Mouse (Mus musculus) lung, embryonic 14.5 days (tissue): Measurements from ENCODE around the gene Gdi2. TPM values are rescaled to one million over a fixed set of nuclear protein-coding genes. Genes with fewer than 3 reads are reported as not detected.

Experiments used
- ATAC-seq: fragments of 200-750 bp; cut with Nextera tagmentation; 2 replicates; pipeline ENCODE4 v1.8.0; 2017; ENCODE audit warnings: mild to moderate bottlenecking, moderate TSS enrichment, moderate library complexity; ENCODE audit not compliant: insufficient read depth
- DNase-seq: peaks from one replicate; pipeline ENCODE4 v3.0.0-alpha.2; 2015
- H3K27ac ChIP-seq: fragments of 300-500 bp; sonication (generic); 2 replicates; pipeline ENCODE4 v1.5.1; 2014; ENCODE audit warnings: low read depth, mild to moderate bottlenecking, moderate library complexity
- H3K27me3 ChIP-seq: fragments of 300-500 bp; sonication (generic); 2 replicates; pipeline ENCODE4 v1.6.1; 2014; ENCODE audit warnings: low read length, control low read depth; ENCODE audit not compliant: insufficient read depth
- H3K36me3 ChIP-seq: fragments of 300-500 bp; sonication (generic); 2 replicates; pipeline ENCODE4 v1.6.1; 2014; ENCODE audit warnings: control low read depth; ENCODE audit not compliant: insufficient read depth
- H3K4me1 ChIP-seq: fragments of 300-500 bp; sonication (generic); 2 replicates; pipeline ENCODE4 v1.6.1; 2014; ENCODE audit warnings: antibody characterized with exemption, control low read depth; ENCODE audit not compliant: insufficient read depth
- H3K4me2 ChIP-seq: fragments of 300-500 bp; sonication (generic); 2 replicates; pipeline ENCODE4 v1.6.1; 2014; ENCODE audit warnings: mild to moderate bottlenecking
- H3K4me3 ChIP-seq: fragments of 300-500 bp; sonication (generic); 2 replicates; pipeline ENCODE4 v1.5.1; 2014; ENCODE audit warnings: low read depth, low read length
- H3K9ac ChIP-seq: fragments of 300-500 bp; sonication (generic); 2 replicates; pipeline ENCODE4 v1.6.1; 2014
- H3K9me3 ChIP-seq: fragments of 300-500 bp; sonication (generic); 2 replicates; pipeline ENCODE4 v1.6.1; 2016; ENCODE audit warnings: low read depth, low read length, control low read depth
- CTCF ChIP-seq: IDR thresholded peaks from 2 replicates; pipeline ENCODE4 v1.5.1; 2016; ENCODE audit warnings: antibody characterized with exemption, low read depth
- WGBS: fragments of 180-500 bp; shearing (Covaris S2); extraction: QIAGEN DNeasy Blood & Tissue Kit; methylation state at CpG from one replicate; pipeline ENCODE4 v1.1.7; 2014; 5-methylcytosine and 5-hydroxymethylcytosine counted together
- polyA plus RNA-seq: library from polyadenylated mRNA; unstranded; fragments of >200 nt; fragmentation: Nextera tagmentation; extraction: Ambion mirVana; gene quantifications from 2 replicates; pipeline ENCODE4 v1.2.1, GENCODE M21; 2014

Gdi2 gene
- polyA plus RNA-seq, 1 experiment from 2014 or later = 478 TPM

GRCm38 (mm10) chr13:3544925-3545324, 7.1 kb downstream of the Gdi2 start:
- Histone ChIP-seq H3K9ac (no peak overlapping the region), H3K36me3 (peaks cover 21% of the 10 kb centered on the region; the same call in 1 of the 2 replicates), H3K4me3 (no peak overlapping the region), H3K9me3 (no peaks in the 10 kb centered on the region), H3K4me1 (peaks cover 9% of the 10 kb centered on the region), H3K4me2 (no peak overlapping the region), H3K27me3 (no peaks in the 10 kb centered on the region), H3K27ac (no peak overlapping the region)
- WGBS = 77% methylated on average over 5 of the region's 5 CpGs
- ATAC-seq (no peak), DNase-seq (no peak)
- TF ChIP-seq CTCF = no peak

- no peak overlapping the region for H3K4me2 ChIP-seq
- TF ChIP-seq CTCF = no peak
- DNase-seq (no peak), ATAC-seq (no peak)
- H3K9me3 ChIP-seq = no peaks in the 10 kb centered on the region
- no peak overlapping the region for H3K4me3 ChIP-seq
- H3K4me1 ChIP-seq = no peaks in the 10 kb centered on the region
- 85% methylated on average over 3 of the region's 3 CpGs for WGBS
- H3K9ac ChIP-seq = no peak overlapping the region
- H3K36me3 ChIP-seq = peaks cover 30% of the 10 kb centered on the region; the same call in 1 of the 2 replicates
- H3K27me3 ChIP-seq = no peaks in the 10 kb centered on the region
- H3K27ac ChIP-seq = no peak overlapping the region
These were observed 9.5 kb downstream of the Gdi2 start for GRCm38 (mm10) chr13:3547410-3547809.

- Histone ChIP-seq H3K9me3 (no peaks in the 10 kb centered on the region), H3K4me2 (no peak overlapping the region), H3K9ac (no peak overlapping the region), H3K36me3 (peaks cover 34% of the 10 kb centered on the region; the same call in 1 of the 2 replicates), H3K27me3 (no peaks in the 10 kb centered on the region), H3K4me1 (no peaks in the 10 kb centered on the region), H3K27ac (no peak overlapping the region), H3K4me3 (no peak overlapping the region)
- no peak for ATAC-seq
- WGBS = 82% methylated on average over 6 of the region's 6 CpGs
- TF ChIP-seq CTCF = no peak
- DNase-seq = no peak
These were observed 10.0 kb downstream of the Gdi2 start for GRCm38 (mm10) chr13:3547856-3548255.

- 88% methylated on average over 1 of the region's 1 CpGs for WGBS
- Histone ChIP-seq H3K4me1 (no peaks in the 10 kb centered on the region), H3K9ac (no peak overlapping the region), H3K27ac (no peak overlapping the region), H3K4me2 (no peak overlapping the region), H3K27me3 (no peaks in the 10 kb centered on the region), H3K9me3 (no peaks in the 10 kb centered on the region), H3K4me3 (no peak overlapping the region), H3K36me3 (peaks cover 76% of the 10 kb centered on the region)
- no peak for TF ChIP-seq CTCF
- ATAC-seq (no peak), DNase-seq (no peak)
These were observed 25.3 kb downstream of the Gdi2 start for GRCm38 (mm10) chr13:3563130-3563529.

- no peak overlapping the region for H3K9ac ChIP-seq
- ATAC-seq (no peak), DNase-seq (no peak)
- H3K9me3 ChIP-seq = no peaks in the 10 kb centered on the region
- TF ChIP-seq CTCF = no peak
- WGBS = 76% methylated on average over 2 of the region's 2 CpGs
- H3K27me3 ChIP-seq = no peaks in the 10 kb centered on the region
- H3K27ac ChIP-seq = no peak overlapping the region
- no peak overlapping the region for H3K4me2 ChIP-seq
- H3K4me1 ChIP-seq = no peaks in the 10 kb centered on the region
- H3K36me3 ChIP-seq = peaks cover 81% of the 10 kb centered on the region
- no peak overlapping the region for H3K4me3 ChIP-seq
These were observed 26.1 kb downstream of the Gdi2 start for GRCm38 (mm10) chr13:3563953-3564352.

GRCm38 (mm10) chr13:3590789-3591188, 52.9 kb downstream of the Gdi2 start:
- H3K36me3 ChIP-seq = peaks cover 64% of the 10 kb centered on the region
- H3K9ac ChIP-seq = no peak overlapping the region
- DNase-seq (no peak), ATAC-seq (no peak)
- 90% methylated on average over 3 of the region's 3 CpGs for WGBS
- no peak overlapping the region for H3K27ac ChIP-seq
- TF ChIP-seq CTCF = peak; percentile 34
- H3K4me3 ChIP-seq = no peak overlapping the region
- no peaks in the 10 kb centered on the region for H3K27me3 ChIP-seq
- H3K9me3 ChIP-seq = no peaks in the 10 kb centered on the region
- no peaks in the 10 kb centered on the region for H3K4me1 ChIP-seq
- H3K4me2 ChIP-seq = no peak overlapping the region

- no peaks in the 10 kb centered on the region for H3K27me3 ChIP-seq
- no peak for TF ChIP-seq CTCF
- H3K27ac ChIP-seq = no peak overlapping the region
- peaks cover 74% of the 10 kb centered on the region for H3K36me3 ChIP-seq
- no peak overlapping the region for H3K4me2 ChIP-seq
- H3K9ac ChIP-seq = no peak overlapping the region
- 89% methylated on average over 1 of the region's 1 CpGs for WGBS
- no peaks in the 10 kb centered on the region for H3K4me1 ChIP-seq
- H3K4me3 ChIP-seq = no peak overlapping the region
- no peak for DNase-seq
- no peaks in the 10 kb centered on the region for H3K9me3 ChIP-seq
- ATAC-seq = no peak
These were observed 56.4 kb downstream of the Gdi2 start for GRCm38 (mm10) chr13:3594311-3594710.

- no peak overlapping the region for H3K4me3 ChIP-seq
- H3K4me2 ChIP-seq = no peak overlapping the region
- no peaks in the 10 kb centered on the region for H3K4me1 ChIP-seq
- ATAC-seq (no peak), DNase-seq (no peak)
- peaks cover 64% of the 10 kb centered on the region for H3K36me3 ChIP-seq
- no peak overlapping the region for H3K27ac ChIP-seq
- no peak overlapping the region for H3K9ac ChIP-seq
- no peaks in the 10 kb centered on the region for H3K9me3 ChIP-seq
- H3K27me3 ChIP-seq = no peaks in the 10 kb centered on the region
- 94% methylated on average over 6 of the region's 6 CpGs for WGBS
- no peak for TF ChIP-seq CTCF
These were observed 58.4 kb downstream of the Gdi2 start for GRCm38 (mm10) chr13:3596232-3596631.
